Mouse (Mus musculus) brown adipose tissue, adult 24 weeks (tissue): ENCODE results near the gene Tmem144. TPM values are rescaled to one million over a fixed set of nuclear protein-coding genes. Genes with fewer than 3 reads are reported as not detected.
"Not testable (repeated sequence)": the region's sequence is repeated elsewhere in the genome, so short reads cannot be mapped to it uniquely, and the experiment has no call there.

ENCODE experiments used
- H3K27ac ChIP-seq: fragments of 200-500 bp; replicated peaks from 2 replicates; pipeline ENCODE4 v1.5.1; 2012; ENCODE audit warnings: low read depth, mild to moderate bottlenecking, low read length
- H3K4me1 ChIP-seq: fragments of 200-500 bp; 2 replicates; pipeline ENCODE4 v1.6.1; 2012; ENCODE audit warnings: low read length, mixed read lengths; ENCODE audit not compliant: control insufficient read depth, insufficient read depth, insufficient read length
- H3K4me3 ChIP-seq: fragments of 200-500 bp; 2 replicates; pipeline ENCODE4 v1.5.1; 2012; ENCODE audit warnings: low read depth, mild to moderate bottlenecking, low read length, moderate library complexity; ENCODE audit not compliant: insufficient read depth
- polyA plus RNA-seq: library from polyadenylated mRNA; stranded (reverse); fragments of >200 nt; gene quantifications from 2 replicates; pipeline ENCODE4 v1.2.4, GENCODE M21; 2012; ENCODE audit not compliant: missing spikeins, insufficient read depth, insufficient read length

Tmem144 gene
- polyA plus RNA-seq, 1 experiment: not detected

DNA sequence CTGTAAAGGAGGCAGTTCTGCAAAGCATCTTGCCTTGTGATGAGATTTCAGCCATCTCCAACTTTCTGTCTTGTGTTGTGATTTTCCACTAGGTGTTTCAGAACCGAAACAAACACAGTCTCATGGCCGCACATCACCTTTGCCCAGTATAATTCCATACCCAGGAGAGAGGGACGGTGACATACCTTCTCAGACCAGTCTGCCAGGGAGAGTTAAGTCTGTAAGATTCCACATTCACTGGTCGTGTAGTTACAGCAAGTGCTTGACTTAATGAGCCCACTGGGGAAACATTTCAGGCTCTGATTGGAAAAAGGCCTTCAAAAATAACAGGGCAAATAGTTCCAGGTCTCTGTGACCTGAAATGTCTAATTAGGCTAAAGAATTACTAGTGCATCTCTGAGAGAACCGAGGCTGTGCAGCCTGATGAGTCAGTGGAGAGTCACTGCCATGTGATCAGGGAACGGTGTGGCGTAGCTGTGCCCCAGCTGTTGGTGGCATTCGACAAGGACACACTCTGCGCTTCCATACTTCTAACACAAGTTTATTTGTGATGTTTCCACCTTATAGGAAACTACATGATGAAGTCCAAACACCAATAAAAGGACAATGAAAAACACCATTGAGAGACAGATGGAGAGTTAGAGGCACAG lies 43.9 kb downstream of the Tmem144 start:
- Histone ChIP-seq H3K4me3 (no peak overlapping the region), H3K4me1 (no peaks in the 10 kb centered on the region)

GRCm38 (mm10) chr3:79800761-79801160 lies 51.8 kb downstream of the Tmem144 start:
- H3K27ac ChIP-seq, H3K4me3 ChIP-seq, H3K4me1 ChIP-seq: not testable (repeated sequence)

More for the DNA sequence above, 43.9 kb downstream of the Tmem144 start:
- no peak overlapping the region for H3K27ac ChIP-seq

DNA sequence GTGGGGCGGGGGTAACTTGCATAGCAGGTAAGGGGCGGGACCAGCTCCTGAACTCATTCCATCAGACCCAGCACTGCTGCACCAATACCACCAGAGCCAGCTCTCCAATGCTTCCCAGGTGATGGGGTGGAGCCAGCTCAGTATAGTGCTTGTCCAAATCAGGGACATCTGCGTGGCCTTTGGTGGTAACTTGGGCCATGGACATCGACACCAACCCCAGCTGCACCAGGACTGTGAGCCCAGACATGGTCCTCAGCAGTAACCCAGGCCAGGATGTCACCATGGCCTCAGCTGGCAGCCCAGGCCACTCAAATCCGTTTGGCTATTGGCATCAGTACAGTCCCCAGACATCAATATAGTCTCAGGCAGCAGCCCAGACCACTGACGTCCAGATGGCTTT lies 60.3 kb downstream of the Tmem144 start:
- Histone ChIP-seq H3K4me1 (no peaks in the 10 kb centered on the region), H3K27ac (no peak overlapping the region), H3K4me3 (no peak overlapping the region)

DNA sequence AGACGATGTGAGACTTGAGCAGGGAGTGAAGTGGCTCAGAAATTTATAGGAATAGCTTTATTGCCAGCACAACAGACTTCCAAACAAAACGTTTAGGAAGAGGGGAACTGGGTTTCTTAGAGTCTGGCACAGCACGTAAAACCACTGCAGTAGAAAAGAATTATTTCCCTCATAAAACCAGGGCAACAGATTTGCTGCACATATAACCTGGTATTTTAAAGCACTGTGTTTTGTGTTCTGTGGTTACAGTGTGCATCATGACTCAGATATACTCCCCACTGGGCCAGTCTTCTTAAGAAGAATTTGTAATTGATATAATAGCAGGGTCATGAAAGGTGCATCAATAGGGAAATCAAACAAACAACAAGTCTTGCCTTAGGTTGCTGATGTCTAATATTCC lies 62.2 kb downstream of the Tmem144 start:
- Histone ChIP-seq H3K27ac (no peak overlapping the region), H3K4me1 (no peaks in the 10 kb centered on the region)

GRCm38 (mm10) chr3:79789554-79789953 lies 63.0 kb downstream of the Tmem144 start:
- Histone ChIP-seq H3K27ac (no peak overlapping the region), H3K4me1 (no peaks in the 10 kb centered on the region), H3K4me3 (no peak overlapping the region)

More for the DNA sequence above, 62.2 kb downstream of the Tmem144 start:
- H3K4me3 ChIP-seq: no peak overlapping the region

- H3K4me1 ChIP-seq: no peaks in the 10 kb centered on the region
- no peak overlapping the region for H3K27ac ChIP-seq
- H3K4me3 ChIP-seq: no peak overlapping the region
Measured at GRCm38 (mm10) chr3:79788959-79789358, 63.6 kb downstream of the Tmem144 start.

DNA sequence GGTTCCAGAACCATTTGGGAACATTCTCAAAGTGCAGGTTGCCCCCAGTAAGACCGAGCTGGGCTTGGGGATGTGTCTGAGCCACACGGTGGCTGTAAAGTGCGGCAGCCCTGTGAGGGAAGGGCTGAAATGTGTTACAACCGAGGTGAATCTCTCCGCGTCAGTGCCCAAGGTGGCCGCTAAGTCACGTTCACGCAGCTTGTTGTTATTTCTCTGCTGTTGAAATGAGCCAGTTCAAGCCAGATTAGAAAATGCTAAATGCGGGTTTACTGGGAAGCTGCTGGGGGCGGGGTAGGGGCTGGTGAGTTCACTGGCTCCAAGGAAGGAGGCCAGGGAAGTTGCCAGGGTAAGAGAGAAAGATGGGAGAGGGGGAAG lies 68.2 kb downstream of the Tmem144 start:
- Histone ChIP-seq H3K4me3 (no peak overlapping the region), H3K4me1 (no peaks in the 10 kb centered on the region), H3K27ac (no peak overlapping the region)

DNA sequence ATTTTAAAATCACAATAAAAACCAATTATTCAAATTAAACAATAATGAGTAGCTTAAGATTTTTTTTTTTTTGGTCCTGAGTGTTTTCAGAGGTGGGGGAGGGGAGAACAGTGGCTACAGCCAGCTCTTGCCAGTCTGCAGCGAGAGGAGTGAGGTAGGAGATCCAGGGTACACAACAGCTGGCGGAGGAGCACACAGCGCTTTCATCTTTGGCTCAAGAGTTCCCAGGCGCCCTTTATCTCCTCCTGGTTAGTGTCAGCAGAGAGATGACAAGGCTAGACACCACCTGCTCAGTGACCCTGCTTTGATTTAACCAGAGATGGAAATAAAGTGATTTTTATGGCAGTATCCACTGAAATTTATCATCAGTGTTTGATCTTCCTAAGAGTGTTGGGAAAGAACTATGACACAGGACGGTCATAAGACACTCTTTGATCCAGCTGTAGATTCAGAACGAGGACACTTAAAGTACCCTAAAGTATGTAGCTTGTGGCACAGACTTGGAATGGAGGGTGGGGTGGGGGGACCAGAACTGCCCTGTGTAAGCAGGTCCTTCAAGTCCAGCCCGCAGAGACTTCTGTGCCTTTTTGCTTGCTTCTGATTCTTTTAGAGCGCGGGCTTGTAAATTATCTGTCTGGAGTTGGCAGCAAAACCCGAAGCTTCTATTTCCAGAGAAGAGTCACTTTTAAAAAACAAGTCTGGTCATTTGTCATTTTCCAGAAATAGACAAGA lies 68.8 kb downstream of the Tmem144 start:
- no peaks in the 10 kb centered on the region for H3K4me1 ChIP-seq
- no peak overlapping the region for H3K27ac ChIP-seq
- no peak overlapping the region for H3K4me3 ChIP-seq

- Histone ChIP-seq H3K4me3 (no peak overlapping the region), H3K27ac (no peak overlapping the region), H3K4me1 (no peaks in the 10 kb centered on the region)
Measured at GRCm38 (mm10) chr3:79772701-79773100, 79.9 kb downstream of the Tmem144 start.

Other genes with a start within 250 kb of the Tmem144 start
- gene 4930579G24Rik, start 223.7 kb downstream of the Tmem144 start, polyA plus RNA-seq: 1.3 and 2.5 TPM in 2 replicates
- 514 and 673 TPM in 2 replicates for gene Etfdh, start 223.3 kb downstream of the Tmem144 start, polyA plus RNA-seq
- gene Rxfp1, start 114.9 kb downstream of the Tmem144 start, polyA plus RNA-seq: not detected in 2 replicates
- 6.2 and 7.6 TPM in 2 replicates for gene Fam198b, start 31.8 kb upstream of the Tmem144 start, polyA plus RNA-seq